Mouse (Mus musculus) midbrain, embryonic 11.5 days (tissue): ENCODE results near the gene Cadm1. TPM values are rescaled to one million over a fixed set of nuclear protein-coding genes. Genes with fewer than 3 reads are reported as not detected.
A peak's percentile ranks its signal among the peaks of the same experiment; 100 is the strongest.

ENCODE experiments used
- ATAC-seq: fragments of 200-750 bp; cut with Nextera tagmentation; 2 replicates; pipeline ENCODE4 v1.8.0; 2017; ENCODE audit warnings: moderate TSS enrichment, moderate library complexity; ENCODE audit not compliant: low FRiP score
- DNase-seq: peaks from one replicate; pipeline ENCODE4 v3.0.0; 2015; ENCODE audit warnings: low spot score; ENCODE audit errors: missing footprints
- H3K27ac ChIP-seq: fragments of 300-500 bp; sonication (generic); 2 replicates; pipeline ENCODE4 v1.5.1; 2014; ENCODE audit warnings: low read depth, low read length
- H3K27me3 ChIP-seq: fragments of 300-500 bp; sonication (generic); 2 replicates; pipeline ENCODE4 v1.6.1; 2014; ENCODE audit warnings: mild to moderate bottlenecking, low read length, moderate library complexity, mixed read lengths; ENCODE audit not compliant: control insufficient read depth, insufficient read depth
- H3K36me3 ChIP-seq: fragments of 300-500 bp; sonication (generic); 2 replicates; pipeline ENCODE4 v1.6.1; 2014; ENCODE audit warnings: mild to moderate bottlenecking, low read length, moderate library complexity, mixed read lengths; ENCODE audit not compliant: control insufficient read depth, insufficient read depth
- H3K4me1 ChIP-seq: fragments of 300-500 bp; sonication (generic); 2 replicates; pipeline ENCODE4 v1.6.1; 2014; ENCODE audit warnings: low read length; ENCODE audit not compliant: control insufficient read depth, insufficient read depth
- H3K4me2 ChIP-seq: fragments of 300-500 bp; sonication (generic); 2 replicates; pipeline ENCODE4 v1.6.1; 2014; ENCODE audit warnings: mild to moderate bottlenecking, moderate library complexity
- H3K4me3 ChIP-seq: fragments of 300-500 bp; sonication (generic); 2 replicates; pipeline ENCODE4 v1.5.1; 2014; ENCODE audit warnings: low read depth, low read length
- H3K9ac ChIP-seq: fragments of 300-500 bp; sonication (generic); 2 replicates; pipeline ENCODE4 v1.6.1; 2014; ENCODE audit warnings: low read length
- H3K9me3 ChIP-seq: fragments of 300-500 bp; sonication (generic); 2 replicates; pipeline ENCODE4 v1.6.1; 2016; ENCODE audit warnings: low read length; ENCODE audit not compliant: control insufficient read depth
- WGBS: fragments of 180-500 bp; shearing (Covaris S2); extraction: QIAGEN DNeasy Blood & Tissue Kit; methylation state at CpG from one replicate; pipeline ENCODE4 v1.1.7; 2014; 5-methylcytosine and 5-hydroxymethylcytosine counted together
- polyA plus RNA-seq: library from polyadenylated mRNA; unstranded; fragments of >200 nt; fragmentation: Nextera tagmentation; extraction: Ambion mirVana; gene quantifications from 2 replicates; pipeline ENCODE4 v1.2.1, GENCODE M21; 2014

Gene Cadm1
- polyA plus RNA-seq, 1 experiment from 2014 or later, result 90.9 TPM

DNA sequence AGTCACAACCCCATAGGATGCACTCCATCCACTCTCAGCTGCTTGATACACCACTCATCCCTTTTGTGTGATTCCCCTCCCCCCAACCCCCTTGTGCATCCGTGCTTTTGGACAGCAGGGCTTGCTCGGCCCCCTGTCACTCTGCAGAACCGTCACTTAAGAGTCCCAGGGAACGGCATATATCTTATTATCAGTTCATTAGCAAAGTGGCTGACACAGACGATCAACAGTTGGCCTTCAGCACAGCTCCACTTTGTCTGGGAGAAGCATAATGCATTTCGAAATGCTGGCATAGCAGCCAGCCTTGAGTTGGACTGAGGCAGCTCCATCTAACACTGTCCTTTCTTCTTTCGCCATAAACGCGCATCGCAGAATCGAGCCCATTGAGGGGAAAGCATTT is 248.5 kb downstream of the Cadm1 start:
- Histone ChIP-seq H3K4me1 (peaks cover 7% of the 10 kb centered on the region; the same call in 1 of the 2 replicates), H3K27me3 (no peaks in the 10 kb centered on the region), H3K4me3 (no peak overlapping the region), H3K4me2 (no peak overlapping the region), H3K9ac (no peak overlapping the region), H3K9me3 (no peaks in the 10 kb centered on the region), H3K36me3 (no peaks in the 10 kb centered on the region), H3K27ac (no peak overlapping the region)
- WGBS, result 49% methylated on average over 11 of the region's 11 CpGs
- DNase-seq (peak; percentile 86), ATAC-seq (no peak)

- Histone ChIP-seq H3K4me1 (peaks cover 7% of the 10 kb centered on the region; the same call in 1 of the 2 replicates), H3K9me3 (no peaks in the 10 kb centered on the region), H3K9ac (no peak overlapping the region), H3K4me3 (no peak overlapping the region), H3K27me3 (no peaks in the 10 kb centered on the region), H3K4me2 (no peak overlapping the region), H3K27ac (no peak overlapping the region), H3K36me3 (no peaks in the 10 kb centered on the region)
- no peak for ATAC-seq
- peak; percentile 83 for DNase-seq
- 54% methylated on average over 6 of the region's 6 CpGs for WGBS
Measured at GRCm38 (mm10) chr9:47779291-47779690, 249.3 kb downstream of the Cadm1 start.

DNA sequence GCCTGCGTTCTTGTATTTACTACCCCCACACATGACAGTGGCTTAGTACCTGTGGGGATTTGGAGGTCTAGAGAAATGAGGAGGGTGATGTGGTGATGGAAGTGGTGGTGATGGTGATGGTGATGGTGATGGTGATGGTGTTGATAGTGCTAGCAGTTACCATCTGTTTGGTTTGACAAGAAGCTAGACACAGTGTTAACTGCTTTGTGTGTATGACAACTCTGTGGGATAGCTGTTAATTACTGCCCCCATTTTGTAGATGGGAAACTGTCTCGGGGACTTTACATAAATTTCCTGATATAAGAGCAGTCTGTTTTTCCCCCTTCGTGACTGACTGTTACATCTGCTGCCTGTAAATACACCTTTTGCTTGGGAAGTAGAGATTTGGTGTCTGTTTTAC is 256.7 kb downstream of the Cadm1 start:
- no peaks in the 10 kb centered on the region for H3K4me1 ChIP-seq
- 87% methylated on average over 3 of the region's 3 CpGs for WGBS
- no peak overlapping the region for H3K4me2 ChIP-seq
- no peak overlapping the region for H3K9ac ChIP-seq
- peak; percentile 31 for DNase-seq
- H3K27ac ChIP-seq, result no peak overlapping the region
- H3K9me3 ChIP-seq, result no peaks in the 10 kb centered on the region
- no peak for ATAC-seq
- no peaks in the 10 kb centered on the region for H3K27me3 ChIP-seq
- no peak overlapping the region for H3K4me3 ChIP-seq
- H3K36me3 ChIP-seq, result no peaks in the 10 kb centered on the region

- Histone ChIP-seq H3K27ac (no peak overlapping the region), H3K36me3 (peaks cover 7% of the 10 kb centered on the region; the same call in 1 of the 2 replicates), H3K4me2 (no peak overlapping the region), H3K4me1 (peaks cover 3% of the 10 kb centered on the region; the same call in 1 of the 2 replicates), H3K4me3 (no peak overlapping the region), H3K9ac (no peak overlapping the region), H3K9me3 (no peaks in the 10 kb centered on the region), H3K27me3 (no peaks in the 10 kb centered on the region; the same call in 1 of the 2 replicates)
- WGBS, result 75% methylated on average over 5 of the region's 5 CpGs
- no peak for ATAC-seq
- peak; percentile 61 for DNase-seq
Measured at GRCm38 (mm10) chr9:47798478-47798877, 268.5 kb downstream of the Cadm1 start.

DNA sequence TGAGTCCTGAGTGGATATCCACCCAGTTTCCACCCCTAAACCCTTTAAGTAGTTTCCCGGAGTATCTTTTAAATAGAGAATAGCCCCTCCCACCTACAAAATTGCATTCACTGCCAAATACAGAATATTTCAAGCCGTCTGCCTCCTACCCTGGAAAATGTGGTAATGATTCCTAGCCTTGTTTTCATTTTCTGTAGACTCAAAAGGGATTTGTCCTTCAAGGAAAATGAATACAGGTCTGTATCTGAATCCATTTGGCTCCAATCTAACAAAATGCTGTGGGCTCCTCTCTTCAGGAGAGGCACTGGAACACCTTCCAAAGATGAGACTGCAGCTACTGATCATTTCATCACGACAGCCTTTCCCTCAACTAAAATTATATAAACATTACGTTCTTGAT is 271.3 kb downstream of the Cadm1 start:
- Histone ChIP-seq H3K36me3 (peaks cover 7% of the 10 kb centered on the region; the same call in 1 of the 2 replicates), H3K9me3 (no peaks in the 10 kb centered on the region), H3K9ac (no peak overlapping the region), H3K4me3 (no peak overlapping the region), H3K4me1 (peaks cover 15% of the 10 kb centered on the region), H3K27me3 (peaks cover 4% of the 10 kb centered on the region; the same call in 1 of the 2 replicates), H3K27ac (no peak overlapping the region), H3K4me2 (no peak overlapping the region)
- 86% methylated on average over 4 of the region's 4 CpGs for WGBS
- ATAC-seq, result no peak
- peak; percentile 53 for DNase-seq

DNA sequence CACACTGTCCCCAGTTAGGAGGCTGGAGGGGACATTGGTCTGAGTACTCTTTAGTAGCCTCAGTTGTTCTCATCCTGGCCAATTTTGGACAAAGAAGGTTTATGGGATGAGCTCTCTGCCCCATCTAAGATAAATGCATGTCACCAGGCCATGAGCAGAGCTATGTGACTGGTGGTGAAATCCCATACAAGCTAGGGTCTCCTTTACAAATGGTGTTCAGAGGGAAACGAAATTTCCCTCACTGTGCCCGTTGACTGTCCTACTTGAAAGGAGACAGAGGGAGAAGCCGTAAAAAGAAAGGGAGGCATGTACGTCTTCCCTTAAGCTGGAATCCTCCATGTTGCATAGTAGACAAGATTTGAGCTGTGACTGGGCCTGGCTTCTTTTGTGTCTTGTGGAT is 272.6 kb downstream of the Cadm1 start:
- Histone ChIP-seq H3K9ac (no peak overlapping the region), H3K27me3 (peaks cover 4% of the 10 kb centered on the region; the same call in 1 of the 2 replicates), H3K4me1 (peaks cover 16% of the 10 kb centered on the region), H3K36me3 (peaks cover 7% of the 10 kb centered on the region; the same call in 1 of the 2 replicates), H3K4me3 (no peak overlapping the region), H3K27ac (no peak overlapping the region), H3K4me2 (no peak overlapping the region), H3K9me3 (no peaks in the 10 kb centered on the region)
- ATAC-seq (no peak), DNase-seq (peak; percentile 57)
- WGBS, result 78% methylated on average over 4 of the region's 4 CpGs

DNA sequence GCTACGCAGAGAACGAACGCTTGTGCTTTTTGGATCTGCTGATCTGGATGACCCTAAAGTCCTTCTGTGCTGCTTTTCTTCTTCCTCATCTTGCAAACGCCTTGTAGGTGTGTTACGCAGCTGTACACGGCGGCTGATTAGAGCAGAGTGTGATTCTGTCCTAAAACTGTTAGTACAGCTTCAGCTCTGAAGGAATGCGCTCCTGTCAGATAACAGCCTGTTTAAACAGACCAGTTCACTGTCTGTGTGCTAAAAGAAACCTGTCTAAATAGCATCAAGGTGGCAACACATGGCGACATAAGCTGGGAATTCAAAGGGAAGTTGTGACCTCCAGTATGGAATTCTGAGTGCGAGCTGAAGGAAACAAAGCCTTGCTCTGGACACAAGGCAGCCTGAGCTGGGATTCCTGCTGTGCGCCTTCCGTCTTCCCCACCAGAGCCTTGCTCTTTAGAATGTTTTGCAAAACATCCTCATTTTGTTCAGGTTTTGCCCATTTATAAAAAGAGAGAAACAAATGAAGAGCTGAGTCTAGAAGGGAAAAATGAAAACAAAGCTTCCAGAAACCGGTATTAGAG is 273.6 kb downstream of the Cadm1 start:
- DNase-seq, result peak; percentile 90
- no peak overlapping the region for H3K9ac ChIP-seq
- 37% methylated on average over 13 of the region's 13 CpGs for WGBS

GRCm38 (mm10) chr9:47805658-47806057 is 275.7 kb downstream of the Cadm1 start:
- Histone ChIP-seq H3K9ac (no peak overlapping the region), H3K27ac (no peak overlapping the region), H3K4me3 (no peak overlapping the region), H3K27me3 (peaks cover 4% of the 10 kb centered on the region; the same call in 1 of the 2 replicates), H3K4me2 (no peak overlapping the region), H3K36me3 (no peaks in the 10 kb centered on the region), H3K9me3 (no peaks in the 10 kb centered on the region), H3K4me1 (peaks cover 16% of the 10 kb centered on the region)
- DNase-seq (peak; percentile 92), ATAC-seq (peak; percentile 88)
- 7% methylated on average over 7 of the region's 7 CpGs for WGBS

More for the DNA sequence above, 273.6 kb downstream of the Cadm1 start:
- peaks cover 4% of the 10 kb centered on the region; the same call in 1 of the 2 replicates for H3K27me3 ChIP-seq
- H3K9me3 ChIP-seq, result no peaks in the 10 kb centered on the region
- peaks cover 16% of the 10 kb centered on the region for H3K4me1 ChIP-seq
- H3K27ac ChIP-seq, result no peak overlapping the region
- no peak overlapping the region for H3K4me3 ChIP-seq
- no peak for ATAC-seq
- no peak overlapping the region for H3K4me2 ChIP-seq
- peaks cover 7% of the 10 kb centered on the region; the same call in 1 of the 2 replicates for H3K36me3 ChIP-seq

- DNase-seq, result peak; percentile 82
- Histone ChIP-seq H3K4me3 (no peak overlapping the region), H3K4me2 (no peak overlapping the region), H3K27ac (no peak overlapping the region; the same call in 1 of the 2 replicates), H3K9me3 (no peaks in the 10 kb centered on the region), H3K9ac (no peak overlapping the region), H3K36me3 (no peaks in the 10 kb centered on the region), H3K27me3 (no peaks in the 10 kb centered on the region), H3K4me1 (peaks cover 29% of the 10 kb centered on the region)
- ATAC-seq, result no peak
- whole genome bisulfite sequencing, result 50% methylated on average over 4 of the region's 4 CpGs
Measured at GRCm38 (mm10) chr9:47825668-47826067, 295.7 kb downstream of the Cadm1 start.
